Mouse (Mus musculus): ENCODE measurements around the gene Nrp1. TPM values are rescaled to one million over a fixed set of nuclear protein-coding genes. Genes with fewer than 3 reads are reported as not detected.

Gene Nrp1
- total and polyA plus RNA-seq, 3 experiments = 7.3 to 14.7 (median 11.9) TPM

GRCm38 (mm10) chr8:128338951-128339350 lies 19.5 kb upstream of the Nrp1 start:
- Histone ChIP-seq H3K36me3 (replicated peaks in 1 of 2; ENCODE audit: control insufficient read depth in 1 of 2, insufficient read depth in 1 of 2, low read length in 1 of 2) (no peaks in the 10 kb centered on the region), H3K4me2 (ENCODE audit: insufficient read depth, low read depth, poor library complexity, severe bottlenecking) (no peak overlapping the region), H3K4me3 (replicated peaks in 1 of 3; ENCODE audit: low read depth in 2 of 3, low read length in 2 of 3, poor library complexity in 1 of 3) (no peak overlapping the region), H3K4me1 (ENCODE audit: control insufficient read depth in 1 of 2, insufficient read depth in 2 of 2) (no peaks in the 10 kb centered on the region), H3K27me3 (replicated peaks) (no peaks in the 10 kb centered on the region), H3K9ac (ENCODE audit: insufficient read depth, low read depth) (no peak overlapping the region), H3K9me3 (replicated peaks; ENCODE audit: low read length) (no peaks in the 10 kb centered on the region), H3K27ac (ENCODE audit: insufficient read depth, low read depth) (no peak overlapping the region), H3K79me2 (replicated peaks; ENCODE audit: control insufficient read depth, extremely low read depth, insufficient read depth, poor library complexity, severe bottlenecking) (no peaks in the 10 kb centered on the region)
- no peak for DNase-seq (ENCODE audit: extremely low read depth)
- dilution Hi-C loops (cut with MboI; ENCODE audit: extremely low pct_ligation_motif_present, extremely low pct_unique_long_range_greater_than_20kb, low sequenced_read_pairs) = no loop called here
- in situ Hi-C loops (cut with MboI; ENCODE audit: low pct_ligation_motif_present, low pct_unique_long_range_greater_than_20kb, low sequenced_read_pairs) = no loop called here
- TF ChIP-seq SIN3A (IDR thresholded peaks at IDR 0.05; ENCODE audit: low read length) = no peak
- TF ChIP-seq MYC (IDR thresholded peaks at IDR 0.05; ENCODE audit: low read depth, low read length) = no peak

DNA sequence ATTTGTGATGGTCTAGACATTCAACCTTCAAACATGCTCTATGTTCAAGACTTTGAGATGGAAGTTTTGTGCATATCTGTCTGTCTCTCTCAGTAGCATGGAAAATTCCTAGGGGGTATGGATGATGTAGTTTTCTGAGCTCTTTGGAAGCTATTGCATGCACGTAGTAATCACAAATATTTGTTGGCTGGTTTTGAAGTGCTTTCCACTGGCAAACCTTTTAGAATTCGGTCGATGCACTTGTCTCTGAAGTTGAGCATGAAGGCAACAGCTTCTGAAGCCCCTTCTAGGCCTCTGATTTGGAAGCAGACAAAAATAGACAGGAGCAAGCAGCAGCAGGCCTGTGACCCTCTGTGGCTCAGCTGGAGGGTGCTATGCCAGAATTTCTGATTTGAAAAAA lies 18.9 kb upstream of the Nrp1 start:
- H3K4me1 ChIP-seq (ENCODE audit: control insufficient read depth in 1 of 2, insufficient read depth in 2 of 2) = no peaks in the 10 kb centered on the region

DNA sequence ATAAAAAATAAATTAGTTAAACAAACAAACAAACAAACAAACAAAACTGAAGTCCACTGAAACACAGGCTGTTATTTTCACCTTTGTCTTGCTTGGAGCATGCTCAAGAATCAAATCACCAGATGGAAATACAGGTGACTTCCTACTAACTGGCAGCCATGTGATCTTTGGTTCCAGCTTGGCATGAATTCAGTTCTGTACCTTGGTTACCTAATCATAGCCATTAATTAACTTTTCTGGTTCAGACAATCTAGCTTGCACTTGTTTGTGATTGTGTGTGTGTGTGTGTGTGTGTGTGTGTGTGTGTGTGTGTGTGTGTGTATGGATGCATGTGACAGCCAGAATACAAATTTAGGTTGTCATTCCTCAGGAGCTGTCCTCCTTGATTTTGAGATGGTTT lies 8.0 kb upstream of the Nrp1 start:
- H3K36me3 ChIP-seq (replicated peaks in 1 of 2; ENCODE audit: control insufficient read depth in 1 of 2, insufficient read depth in 1 of 2, low read length in 1 of 2) = no peaks in the 10 kb centered on the region
- no peaks in the 10 kb centered on the region for H3K9me3 ChIP-seq (replicated peaks; ENCODE audit: low read length)
- H3K4me1 ChIP-seq (ENCODE audit: control insufficient read depth in 1 of 2, insufficient read depth in 2 of 2) = peaks cover 16 to 55% of the 10 kb centered on the region in 2 experiments
- no peak for DNase-seq (ENCODE audit: extremely low read depth)
- H3K79me2 ChIP-seq (replicated peaks; ENCODE audit: control insufficient read depth, extremely low read depth, insufficient read depth, poor library complexity, severe bottlenecking) = no peaks in the 10 kb centered on the region
- H3K27ac ChIP-seq (ENCODE audit: insufficient read depth, low read depth) = no peak overlapping the region
- dilution Hi-C loops (cut with MboI; ENCODE audit: extremely low pct_ligation_motif_present, extremely low pct_unique_long_range_greater_than_20kb, low sequenced_read_pairs) (no loop called here), in situ Hi-C loops (cut with MboI; ENCODE audit: low pct_ligation_motif_present, low pct_unique_long_range_greater_than_20kb, low sequenced_read_pairs) (loop anchor here (10.0 to 25.0 kb wide), 3 partner anchors 316 to 913 kb away; no protein-coding TSS in a partner anchor)
- H3K4me2 ChIP-seq (ENCODE audit: insufficient read depth, low read depth, poor library complexity, severe bottlenecking) = no peak overlapping the region
- no peak for TF ChIP-seq RCOR1 (conservative IDR thresholded peaks at IDR 0.05; ENCODE audit: low read depth, low read length)
- TF ChIP-seq TBP (conservative IDR thresholded peaks at IDR 0.05; ENCODE audit: low read depth, low read length) = no peak
- no peaks in the 10 kb centered on the region for H3K27me3 ChIP-seq (replicated peaks)
- H3K9ac ChIP-seq (ENCODE audit: insufficient read depth, low read depth) = no peak overlapping the region
- no peak overlapping the region for H3K4me3 ChIP-seq (replicated peaks in 1 of 3; ENCODE audit: low read depth in 2 of 3, low read length in 2 of 3, poor library complexity in 1 of 3)

More for the DNA sequence above, 18.9 kb upstream of the Nrp1 start:
- H3K27ac ChIP-seq (ENCODE audit: insufficient read depth, low read depth) = no peak overlapping the region
- dilution Hi-C loops (cut with MboI; ENCODE audit: extremely low pct_ligation_motif_present, extremely low pct_unique_long_range_greater_than_20kb, low sequenced_read_pairs) (no loop called here), in situ Hi-C loops (cut with MboI; ENCODE audit: low pct_ligation_motif_present, low pct_unique_long_range_greater_than_20kb, low sequenced_read_pairs) (no loop called here)
- H3K79me2 ChIP-seq (replicated peaks; ENCODE audit: control insufficient read depth, extremely low read depth, insufficient read depth, poor library complexity, severe bottlenecking) = no peaks in the 10 kb centered on the region
- no peak for DNase-seq (ENCODE audit: extremely low read depth)
- no peaks in the 10 kb centered on the region for H3K36me3 ChIP-seq (replicated peaks in 1 of 2; ENCODE audit: control insufficient read depth in 1 of 2, insufficient read depth in 1 of 2, low read length in 1 of 2)
- H3K4me3 ChIP-seq (replicated peaks in 1 of 3; ENCODE audit: low read depth in 2 of 3, low read length in 2 of 3, poor library complexity in 1 of 3) = no peak overlapping the region
- TF ChIP-seq CHD2 (IDR thresholded peaks at IDR 0.05; ENCODE audit: low read length) = no peak
- TF ChIP-seq JUND (conservative IDR thresholded peaks at IDR 0.05; ENCODE audit: low read depth, low read length) = no peak
- no peak for TF ChIP-seq ZKSCAN1 (IDR thresholded peaks at IDR 0.05; ENCODE audit: borderline replicate concordance, low read depth, low read length)
- no peak for TF ChIP-seq MEF2A (IDR thresholded peaks at IDR 0.05; ENCODE audit: borderline replicate concordance, low read depth, low read length)
- TF ChIP-seq IRF4 (IDR thresholded peaks at IDR 0.05; ENCODE audit: low read depth, low read length) = no peak
- no peak for TF ChIP-seq POLR2A (IDR thresholded peaks at IDR 0.05; ENCODE audit: low read depth, low read length)
- no peak for TF ChIP-seq TCF12 (IDR thresholded peaks at IDR 0.05; ENCODE audit: low read depth, low read length)
- no peak for TF ChIP-seq SMC3 (IDR thresholded peaks at IDR 0.05; ENCODE audit: low read depth, low read length)
- TF ChIP-seq RCOR1 (conservative IDR thresholded peaks at IDR 0.05; ENCODE audit: low read depth, low read length) = no peak
- no peak for TF ChIP-seq USF2 (conservative IDR thresholded peaks at IDR 0.05; ENCODE audit: low read depth, low read length)
- no peak for TF ChIP-seq ZNF384 (IDR thresholded peaks at IDR 0.05; ENCODE audit: low read depth, low read length)
- TF ChIP-seq BHLHE40 (IDR thresholded peaks at IDR 0.05; ENCODE audit: low read depth, low read length) = no peak
- H3K9ac ChIP-seq (ENCODE audit: insufficient read depth, low read depth) = no peak overlapping the region
- no peaks in the 10 kb centered on the region for H3K27me3 ChIP-seq (replicated peaks)
- no peak overlapping the region for H3K4me2 ChIP-seq (ENCODE audit: insufficient read depth, low read depth, poor library complexity, severe bottlenecking)
- no peaks in the 10 kb centered on the region for H3K9me3 ChIP-seq (replicated peaks; ENCODE audit: low read length)

Measured in CH12.LX (cell line).